Mouse (Mus musculus): ENCODE measurements around the gene Ubtd2.

DNA sequence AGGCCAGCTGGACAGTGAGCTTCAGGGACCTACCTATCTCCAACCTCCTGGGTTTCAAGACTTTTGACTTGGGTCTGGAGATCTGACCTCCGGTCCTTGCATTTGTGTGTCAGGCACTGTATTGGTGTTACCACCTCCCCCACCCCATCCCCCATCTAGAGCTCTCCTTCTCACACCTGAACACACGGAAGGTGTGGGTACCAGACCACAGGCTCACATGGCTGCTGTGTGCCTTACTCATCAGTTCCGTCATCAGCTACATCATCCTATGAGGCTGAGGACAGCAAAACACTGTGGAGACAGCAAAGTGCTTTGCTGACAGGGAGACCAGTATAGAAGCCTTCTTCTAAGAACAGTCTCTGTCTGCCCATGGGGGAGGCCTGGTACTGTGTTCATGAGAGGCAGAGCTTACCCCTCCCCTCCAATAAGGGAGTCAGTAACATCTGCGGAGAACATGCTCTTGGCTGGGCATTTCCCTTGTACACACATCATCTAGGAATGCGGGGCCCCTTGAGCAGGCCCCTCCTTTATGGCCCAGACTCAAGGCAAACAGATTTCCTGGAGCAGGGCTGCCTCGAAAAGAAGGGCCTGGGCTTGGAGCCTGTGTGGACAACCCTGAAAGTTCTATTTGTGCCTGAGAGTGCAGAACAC lies 19.6 kb upstream of the Ubtd2 start:
- TF ChIP-seq CTCF (IDR thresholded peaks at IDR 0.05; ENCODE audit: low read depth) (no peak), EP300 (optimal IDR thresholded peaks at IDR 0.05) (no peak)

Data from stomach, postnatal 0 days (tissue).